Mouse (Mus musculus) erythroblast, embryonic 14.5 days (primary cell): Measurements from ENCODE around the gene Sfswap.

Experiments
- GATA1 ChIP-seq: IDR thresholded peaks from 2 replicates; pipeline ENCODE4 v1.6.1; 2012; ENCODE audit warnings: low read length, inconsistent platforms, mixed read lengths
- TAL1 ChIP-seq: IDR thresholded peaks from 3 replicates; pipeline ENCODE4 v1.6.1; 2012; ENCODE audit warnings: low read length, inconsistent platforms, mixed read lengths

DNA sequence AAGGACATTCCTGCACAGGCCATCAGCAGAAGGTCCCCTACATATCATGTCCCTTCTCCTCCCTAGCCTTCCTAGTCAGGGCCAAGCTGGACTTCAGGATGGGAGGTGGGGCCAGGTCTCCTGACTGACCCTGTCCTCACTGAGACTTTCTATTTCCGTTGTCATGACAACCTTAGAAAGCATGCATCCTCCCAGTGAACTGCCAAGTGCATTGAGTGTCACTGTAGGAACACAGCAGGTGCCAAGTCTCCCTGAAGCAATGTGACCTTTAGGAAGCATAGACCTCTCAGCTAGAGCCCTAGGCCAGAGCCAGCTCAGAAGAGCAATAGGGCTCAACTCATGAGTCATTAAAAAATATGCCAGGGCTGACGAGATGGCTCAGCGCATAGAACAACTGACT, 42.5 kb upstream of the Sfswap start:
- TF ChIP-seq GATA1 (no peak), TAL1 (no peak)
